Mouse (Mus musculus) heart, embryonic 11.5 days (tissue): Measurements from ENCODE around the gene Amz1. TPM values are rescaled to one million over a fixed set of nuclear protein-coding genes. Genes with fewer than 3 reads are reported as not detected.

Source experiments
- ATAC-seq: fragments of 200-750 bp; cut with Nextera tagmentation; replicated peaks from 2 replicates; pipeline ENCODE4 v1.8.0; 2017; ENCODE audit warnings: moderate library complexity; ENCODE audit not compliant: insufficient number of reproducible peaks, low FRiP score, low TSS enrichment
- H3K27ac ChIP-seq: fragments of 300-500 bp; sonication (generic); 2 replicates; pipeline ENCODE4 v1.5.1; 2014; ENCODE audit warnings: mild to moderate bottlenecking, low read depth, low read length
- H3K27me3 ChIP-seq: fragments of 300-500 bp; sonication (generic); 2 replicates; pipeline ENCODE4 v1.6.1; 2014; ENCODE audit warnings: mild to moderate bottlenecking, low read length, mixed read lengths; ENCODE audit not compliant: control insufficient read depth, insufficient read depth
- H3K36me3 ChIP-seq: fragments of 300-500 bp; sonication (generic); 2 replicates; pipeline ENCODE4 v1.6.1; 2014; ENCODE audit warnings: mild to moderate bottlenecking, low read length, moderate library complexity, mixed read lengths; ENCODE audit not compliant: control insufficient read depth, insufficient read depth
- H3K4me1 ChIP-seq: fragments of 300-500 bp; sonication (generic); 2 replicates; pipeline ENCODE4 v1.6.1; 2014; ENCODE audit warnings: low read length; ENCODE audit not compliant: control insufficient read depth, insufficient read depth
- H3K4me2 ChIP-seq: fragments of 300-500 bp; sonication (generic); 2 replicates; pipeline ENCODE4 v1.6.1; 2014; ENCODE audit warnings: mild to moderate bottlenecking, moderate library complexity
- H3K4me3 ChIP-seq: fragments of 300-500 bp; sonication (generic); 2 replicates; pipeline ENCODE4 v1.5.1; 2014; ENCODE audit warnings: low read depth, low read length
- H3K9ac ChIP-seq: fragments of 300-500 bp; sonication (generic); 2 replicates; pipeline ENCODE4 v1.6.1; 2014; ENCODE audit warnings: mild to moderate bottlenecking, low read depth, low read length, moderate library complexity
- H3K9me3 ChIP-seq: fragments of 300-500 bp; sonication (generic); replicated peaks from 2 replicates; pipeline ENCODE4 v1.6.1; 2016; ENCODE audit warnings: low read length; ENCODE audit not compliant: control insufficient read depth
- WGBS: fragments of 180-500 bp; shearing (Covaris S2); extraction: QIAGEN DNeasy Blood & Tissue Kit; methylation state at CpG from one replicate; pipeline ENCODE4 v1.1.7; 2014; ENCODE audit not compliant: insufficient replicate concordance; 5-methylcytosine and 5-hydroxymethylcytosine counted together
- polyA plus RNA-seq: library from polyadenylated mRNA; unstranded; fragments of >200 nt; fragmentation: Nextera tagmentation; extraction: Ambion mirVana; gene quantifications from 2 replicates; pipeline ENCODE4 v1.2.1, GENCODE M21; 2014

Gene Amz1
- polyA plus RNA-seq, 1 experiment from 2014 or later, result 0.69 TPM

DNA sequence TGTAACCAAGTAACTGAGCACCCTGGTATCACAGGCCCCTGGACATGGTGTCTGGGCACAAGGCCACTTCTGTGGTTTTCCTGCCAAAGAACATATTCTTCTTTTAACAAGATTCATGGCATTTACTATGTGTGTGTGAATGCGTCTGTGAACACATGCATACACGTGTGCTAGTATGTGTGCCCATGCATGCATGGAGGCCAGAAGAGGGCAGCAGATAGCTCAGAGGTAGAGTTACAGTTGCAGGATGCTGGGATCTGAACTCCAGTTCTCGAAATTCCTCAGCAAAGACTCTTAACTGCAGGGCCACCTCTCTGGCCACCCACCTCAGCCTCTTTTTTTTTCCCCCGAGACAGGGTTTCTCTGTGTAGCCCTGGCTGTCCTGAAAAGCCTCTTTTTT lies 59.6 kb downstream of the Amz1 start:
- Histone ChIP-seq H3K27me3 (no peaks in the 10 kb centered on the region), H3K4me3 (no peak overlapping the region), H3K36me3 (peaks cover 17% of the 10 kb centered on the region), H3K9ac (no peak overlapping the region), H3K9me3 (no peaks in the 10 kb centered on the region), H3K4me2 (no peak overlapping the region), H3K4me1 (peaks cover 14% of the 10 kb centered on the region), H3K27ac (no peak overlapping the region)
- 91% methylated on average over 4 of the region's 4 CpGs for WGBS
- ATAC-seq, result no peak

DNA sequence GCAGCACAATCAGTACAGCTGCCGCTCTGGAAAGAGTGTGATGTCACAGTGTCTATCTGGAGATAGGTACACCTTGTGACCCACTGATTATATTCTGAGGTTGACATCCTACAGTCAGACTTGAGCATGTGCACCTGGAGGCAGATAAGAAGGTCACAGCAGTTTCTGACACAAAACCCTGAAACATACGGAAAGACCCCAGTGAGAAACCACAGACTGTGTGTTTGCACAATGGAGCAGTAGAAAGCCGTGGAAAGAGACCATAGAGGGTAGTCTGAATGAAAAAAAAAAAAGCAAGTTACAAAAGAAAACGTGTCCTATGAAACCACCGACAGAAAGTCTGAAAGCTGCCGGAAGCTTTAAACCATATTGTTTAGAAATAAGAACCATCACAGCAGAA lies 60.4 kb downstream of the Amz1 start:
- no peak for ATAC-seq
- no peak overlapping the region for H3K27ac ChIP-seq
- H3K9me3 ChIP-seq, result no peaks in the 10 kb centered on the region
- H3K27me3 ChIP-seq, result no peaks in the 10 kb centered on the region
- WGBS, result 84% methylated on average over 6 of the region's 6 CpGs
- H3K4me3 ChIP-seq, result no peak overlapping the region
- H3K4me2 ChIP-seq, result no peak overlapping the region
- H3K36me3 ChIP-seq, result peaks cover 17% of the 10 kb centered on the region
- peaks cover 15% of the 10 kb centered on the region for H3K4me1 ChIP-seq
- H3K9ac ChIP-seq, result no peak overlapping the region

DNA sequence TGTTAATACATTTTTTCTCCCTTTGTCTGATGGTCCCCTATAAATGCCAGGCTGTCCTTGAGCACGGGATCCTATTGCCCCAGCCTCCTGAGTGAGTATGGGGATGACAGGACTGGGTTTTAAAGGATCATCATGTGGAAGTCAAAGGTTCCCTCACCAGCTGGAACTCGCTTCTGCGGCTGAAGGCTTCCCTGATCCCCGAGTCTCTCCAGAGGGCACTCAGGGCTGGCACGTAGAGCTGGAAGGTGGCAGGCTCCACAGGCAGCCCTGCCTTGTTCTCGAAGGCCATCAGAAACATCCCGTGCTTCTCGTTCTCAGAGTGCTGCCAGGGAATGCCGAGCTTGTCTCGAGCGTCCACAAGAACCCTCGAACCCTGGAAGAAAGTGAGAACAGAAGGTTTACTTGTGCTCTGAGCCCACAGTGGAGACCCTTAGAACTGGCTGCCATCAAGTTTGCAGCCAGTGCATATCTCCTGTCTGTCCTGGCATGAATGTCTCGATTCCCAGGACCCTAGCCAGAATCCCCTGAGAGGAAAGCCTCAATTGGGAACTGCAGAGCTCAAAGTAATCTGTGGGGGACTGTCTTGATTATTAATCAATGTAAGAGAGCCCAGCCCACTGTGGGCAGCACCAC lies 61.4 kb downstream of the Amz1 start:
- no peaks in the 10 kb centered on the region for H3K27me3 ChIP-seq
- peaks cover 17% of the 10 kb centered on the region for H3K36me3 ChIP-seq
- no peak overlapping the region for H3K27ac ChIP-seq
- peaks cover 21% of the 10 kb centered on the region for H3K4me1 ChIP-seq
- H3K4me3 ChIP-seq, result no peak overlapping the region
- no peak overlapping the region for H3K9ac ChIP-seq
- 82% methylated on average over 13 of the region's 13 CpGs for WGBS
- no peak for ATAC-seq
- H3K9me3 ChIP-seq, result no peaks in the 10 kb centered on the region
- no peak overlapping the region for H3K4me2 ChIP-seq

DNA sequence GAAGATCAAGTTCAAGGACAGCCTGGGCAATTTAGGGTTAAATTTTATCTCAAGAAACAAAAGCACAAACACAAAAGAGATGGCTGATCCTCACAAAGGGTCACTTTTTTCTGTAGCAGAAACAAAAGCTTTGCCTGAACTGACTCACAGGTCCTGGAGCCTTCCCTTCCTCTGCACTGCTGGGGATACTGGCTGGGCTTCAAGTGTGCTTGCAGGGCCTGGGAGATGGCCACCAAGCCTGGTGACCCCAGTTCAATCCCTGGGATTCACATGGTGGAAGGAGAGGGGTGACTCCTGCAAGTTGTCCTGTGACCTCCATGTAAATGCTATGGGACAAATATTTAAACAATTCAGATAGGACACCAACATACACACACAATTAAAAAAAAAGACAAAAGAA lies 65.6 kb downstream of the Amz1 start:
- Histone ChIP-seq H3K4me2 (no peak overlapping the region), H3K4me3 (no peak overlapping the region), H3K27me3 (no peaks in the 10 kb centered on the region), H3K36me3 (peaks cover 5% of the 10 kb centered on the region), H3K4me1 (peaks cover 48% of the 10 kb centered on the region), H3K27ac (no peak overlapping the region), H3K9me3 (no peaks in the 10 kb centered on the region), H3K9ac (no peak overlapping the region)
- no peak for ATAC-seq

DNA sequence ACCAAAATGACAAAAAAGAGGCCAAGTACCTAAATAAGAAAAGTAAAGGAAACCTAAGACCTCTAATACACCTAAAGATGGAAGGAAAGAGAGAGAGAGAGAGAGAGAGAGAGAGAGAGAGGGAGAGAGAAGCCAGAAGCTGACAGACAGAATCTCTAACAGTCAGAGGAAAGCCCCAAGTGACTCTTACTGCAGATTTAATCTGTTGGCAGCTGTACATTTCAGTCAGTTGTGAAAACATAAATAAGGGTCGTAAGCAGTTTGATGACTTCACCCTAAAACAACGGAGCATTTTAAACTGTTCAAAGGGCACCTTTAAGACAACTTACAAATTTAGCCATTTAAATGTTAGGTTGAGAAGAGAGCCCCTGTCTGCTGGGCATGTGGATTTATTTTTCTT lies 66.5 kb downstream of the Amz1 start:
- Histone ChIP-seq H3K9ac (no peak overlapping the region), H3K4me3 (no peak overlapping the region), H3K27me3 (no peaks in the 10 kb centered on the region), H3K4me1 (peaks cover 56% of the 10 kb centered on the region), H3K27ac (peak overlapping the region; percentile 83), H3K36me3 (peaks cover 2% of the 10 kb centered on the region), H3K4me2 (no peak overlapping the region), H3K9me3 (no peaks in the 10 kb centered on the region)
- 56% methylated on average over 2 of the region's 2 CpGs for WGBS
- ATAC-seq, result no peak

DNA sequence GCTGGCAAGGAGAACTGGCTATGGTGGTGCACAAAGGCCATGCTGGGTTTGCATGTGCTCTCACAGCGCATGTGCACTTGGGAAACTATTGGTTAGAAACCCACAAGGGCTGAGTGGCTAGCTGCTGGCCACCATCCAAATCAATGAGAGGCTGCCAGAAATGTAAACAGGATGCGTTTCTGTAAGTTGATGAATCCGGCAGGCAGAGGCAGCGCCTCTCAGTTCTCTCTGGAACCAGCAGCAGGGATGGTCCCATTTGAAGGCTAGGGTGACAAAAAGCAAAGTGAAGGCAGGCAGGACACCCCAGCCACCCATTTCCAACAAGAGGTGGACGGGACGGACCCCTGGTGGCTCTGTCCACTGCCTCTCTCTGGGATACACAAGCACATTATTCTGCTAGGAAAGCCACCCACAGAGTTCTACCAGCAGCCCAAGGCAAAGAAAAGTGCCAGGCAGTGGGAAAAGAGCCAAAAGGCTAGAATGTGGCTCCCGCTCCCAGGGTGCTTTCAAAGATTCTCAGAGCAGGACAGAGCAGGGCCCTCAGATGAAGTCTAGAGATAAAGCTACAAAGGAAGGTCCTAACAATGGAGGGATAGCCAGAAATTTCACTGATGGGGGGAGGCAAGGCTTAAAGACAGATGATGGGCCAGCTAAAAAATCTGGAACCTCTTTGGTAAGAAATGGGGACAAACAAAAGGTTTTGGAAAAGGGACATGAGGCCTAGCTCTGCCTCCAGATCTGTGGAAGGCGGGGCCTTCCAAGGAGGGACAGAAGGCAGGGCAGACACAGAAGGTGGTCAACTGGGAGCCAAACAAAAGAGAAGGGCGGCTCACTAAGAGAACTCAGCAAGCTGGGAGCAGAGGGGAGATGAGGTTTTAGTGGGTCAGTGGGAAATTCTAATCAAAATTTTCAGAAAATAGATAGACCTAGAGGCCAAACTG lies 67.3 kb downstream of the Amz1 start:
- H3K27me3 ChIP-seq, result no peaks in the 10 kb centered on the region
- WGBS, result 38% methylated on average over 9 of the region's 9 CpGs
- H3K27ac ChIP-seq, result peak overlapping the region; percentile 83
- H3K4me3 ChIP-seq, result no peak overlapping the region
- 0 out of 2 replicates have a peak overlapping the region, but pooled peaks have one; percentile 16 for H3K9ac ChIP-seq
- ATAC-seq, result no peak
- no peaks in the 10 kb centered on the region for H3K9me3 ChIP-seq
- no peaks in the 10 kb centered on the region for H3K36me3 ChIP-seq
- peaks cover 52% of the 10 kb centered on the region for H3K4me1 ChIP-seq
- H3K4me2 ChIP-seq, result no peak overlapping the region

DNA sequence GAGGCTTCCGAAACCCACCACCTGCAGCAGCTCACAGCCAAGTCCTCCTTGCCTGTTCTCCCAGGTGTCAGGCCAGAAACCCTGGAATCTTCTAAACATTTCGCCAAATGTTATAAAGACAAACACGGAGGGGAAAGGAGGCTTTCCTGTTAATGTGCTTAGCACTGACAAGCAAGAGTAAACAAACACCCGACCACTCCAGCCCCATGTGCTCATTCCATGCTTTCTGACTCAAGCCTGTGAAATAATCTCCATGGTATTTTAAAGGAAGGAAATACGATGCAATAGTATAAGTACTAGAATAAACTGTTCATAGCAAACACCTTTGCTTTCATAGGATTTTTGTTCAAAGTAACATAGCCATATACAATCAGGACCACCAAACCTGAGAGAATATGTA lies 68.3 kb downstream of the Amz1 start:
- H3K4me1 ChIP-seq, result peaks cover 49% of the 10 kb centered on the region
- 43% methylated on average over 5 of the region's 5 CpGs for WGBS

DNA sequence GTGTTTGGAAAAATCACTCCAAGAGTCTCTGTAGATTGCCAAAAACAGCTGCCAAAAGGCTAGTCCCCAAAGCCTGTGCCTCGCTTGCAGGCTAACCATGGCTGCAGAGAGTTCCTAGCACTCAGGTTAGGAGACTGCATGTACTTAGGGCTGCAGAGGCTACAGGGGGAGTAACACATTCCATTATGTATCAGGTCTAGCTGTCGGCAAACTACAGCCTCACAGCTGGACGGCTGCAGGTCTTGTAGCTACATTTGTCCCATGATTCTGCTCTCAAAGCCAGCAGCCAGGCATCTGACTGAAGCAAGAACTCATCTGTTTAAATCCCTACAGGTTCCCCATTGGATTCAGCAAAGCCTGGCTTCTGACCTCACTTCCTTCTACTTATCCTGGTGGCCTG lies 70.8 kb downstream of the Amz1 start:
- no peak overlapping the region for H3K9ac ChIP-seq
- no peak for ATAC-seq
- peak overlapping the region; percentile 77 for H3K27ac ChIP-seq
- no peaks in the 10 kb centered on the region for H3K27me3 ChIP-seq
- no peak overlapping the region for H3K4me3 ChIP-seq
- H3K4me2 ChIP-seq, result peak overlapping the region; percentile 25; the same call in 1 of the 2 replicates
- H3K9me3 ChIP-seq, result no peaks in the 10 kb centered on the region
- H3K4me1 ChIP-seq, result peaks cover 64% of the 10 kb centered on the region
- 20% methylated on average over 3 of the region's 3 CpGs for WGBS
- H3K36me3 ChIP-seq, result no peaks in the 10 kb centered on the region

More for the DNA sequence above, 68.3 kb downstream of the Amz1 start:
- ATAC-seq, result no peak
- no peaks in the 10 kb centered on the region for H3K36me3 ChIP-seq
- no peak overlapping the region for H3K4me2 ChIP-seq
- H3K27me3 ChIP-seq, result no peaks in the 10 kb centered on the region
- no peaks in the 10 kb centered on the region for H3K9me3 ChIP-seq
- H3K27ac ChIP-seq, result no peak overlapping the region
- H3K9ac ChIP-seq, result no peak overlapping the region
- no peak overlapping the region for H3K4me3 ChIP-seq
